Mouse (Mus musculus): ENCODE data around the gene Ryr1.
"Not testable (repeated sequence)": the region's sequence is repeated elsewhere in the genome, so short reads cannot be mapped to it uniquely, and the experiment has no call there.

The Ryr1 gene

GRCm38 (mm10) chr7:29075208-29075607, 49.8 kb downstream of the Ryr1 start:
- DNase-seq: no peak

- peak in 1 of 2 experiments; percentile 58 for DNase-seq
These were observed 52.3 kb downstream of the Ryr1 start for GRCm38 (mm10) chr7:29072689-29073088.

GRCm38 (mm10) chr7:29071169-29071891, 53.6 kb downstream of the Ryr1 start:
- DNase-seq: no peak

DNA sequence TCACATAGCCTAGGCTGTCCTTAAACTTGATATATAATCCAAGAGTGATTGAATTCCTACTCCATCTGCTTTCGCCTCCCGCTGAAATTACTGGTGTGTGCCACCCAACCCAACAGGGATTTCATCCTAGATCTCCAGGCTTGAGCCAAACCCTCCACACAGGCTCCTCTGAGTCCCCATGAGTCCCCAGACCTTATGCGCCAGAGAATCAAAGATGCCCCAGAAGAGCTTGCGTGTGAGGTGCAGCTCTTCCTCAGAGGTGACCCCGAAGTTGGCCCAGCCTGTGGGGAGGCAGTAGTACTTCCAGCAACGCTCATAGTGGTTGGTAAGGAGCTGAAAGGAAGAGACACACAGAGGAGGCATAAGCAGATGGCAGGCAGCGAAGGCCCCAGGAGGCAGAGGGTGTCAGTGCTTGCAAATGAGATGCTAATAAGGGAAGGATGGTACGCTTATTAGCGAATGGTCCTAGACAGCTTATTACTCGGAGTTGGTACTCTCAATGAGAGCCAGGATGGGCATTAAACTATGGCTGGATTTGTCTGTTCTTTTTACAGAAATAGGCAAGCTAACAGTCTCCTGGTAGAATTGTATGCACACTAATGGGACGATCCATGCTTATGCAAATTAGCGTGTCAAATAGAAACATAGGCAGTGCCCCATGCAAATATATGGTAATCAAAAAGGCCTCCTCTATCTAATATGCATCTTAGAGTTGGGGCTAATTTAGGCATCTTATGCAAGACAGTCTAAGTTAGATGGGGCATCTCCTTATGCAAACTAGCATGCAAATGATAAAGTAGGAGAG, 54.4 kb downstream of the Ryr1 start:
- DNase-seq: no peak

DNA sequence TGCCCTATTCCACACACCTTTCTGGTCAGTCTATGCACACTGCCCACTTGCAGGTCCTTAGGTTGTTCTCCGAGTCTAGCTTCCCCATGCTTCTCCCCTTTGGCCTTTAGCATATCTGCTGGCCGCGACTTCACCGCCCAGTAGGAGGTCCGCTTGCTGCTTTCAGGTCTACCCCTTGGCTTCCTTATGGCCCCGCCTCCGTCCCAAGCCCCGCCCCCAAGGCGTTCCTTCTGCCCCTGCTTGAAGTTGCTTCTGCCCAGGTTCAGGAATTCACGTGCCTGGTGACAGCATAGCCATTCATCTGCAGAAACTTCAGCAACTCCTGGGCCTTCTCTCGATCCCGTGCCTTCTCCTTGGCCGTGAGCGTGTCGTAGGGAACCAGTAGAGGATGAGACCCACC, 57.2 kb downstream of the Ryr1 start:
- peak; percentile 43 to 76 for DNase-seq

DNA sequence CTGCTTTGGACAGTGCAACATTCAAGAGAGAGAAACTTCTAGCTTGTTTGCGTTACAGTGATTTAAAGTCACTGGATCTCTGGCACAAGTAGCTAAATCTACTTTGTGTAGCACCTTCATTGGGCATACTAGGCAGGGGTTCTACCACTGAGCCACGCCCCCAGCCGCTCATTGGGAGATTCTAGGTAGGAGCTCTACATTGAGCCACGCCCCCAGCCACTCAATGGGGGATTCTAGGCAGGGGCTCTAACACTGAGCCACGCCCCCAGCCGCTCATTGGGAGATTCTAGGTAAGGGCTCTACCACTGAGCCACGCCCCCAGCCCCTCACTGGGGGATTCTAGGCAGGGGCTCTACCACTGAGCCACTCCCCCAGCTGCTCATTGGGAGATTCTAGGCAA, 61.5 kb downstream of the Ryr1 start:
- not testable (repeated sequence) for DNase-seq

DNA sequence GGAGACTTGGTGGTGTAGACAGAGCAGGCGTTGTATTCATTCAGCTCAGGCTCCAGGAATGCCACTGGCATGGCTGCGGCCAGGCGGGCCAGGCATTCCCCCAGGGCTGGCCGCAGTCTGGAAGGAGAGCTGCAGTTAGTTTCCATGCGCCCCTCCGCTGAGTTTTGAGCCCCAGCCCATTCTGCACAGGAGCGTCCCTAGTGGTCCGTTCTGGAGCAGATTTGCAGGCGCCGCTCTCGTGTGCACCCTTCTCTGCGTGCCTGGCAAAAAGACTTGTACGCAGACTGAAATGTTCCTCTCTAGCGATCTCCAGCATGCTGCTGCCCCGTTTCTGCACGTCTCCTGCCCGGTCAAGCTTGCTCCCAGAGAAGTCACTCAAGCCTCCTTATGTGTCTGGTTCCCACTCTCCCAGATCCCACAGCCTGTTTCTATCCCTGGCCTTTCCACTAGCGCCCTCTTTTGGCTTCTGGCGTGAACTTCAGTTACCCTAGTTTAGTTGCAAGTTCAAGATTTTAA, 63.4 kb downstream of the Ryr1 start:
- DNase-seq: peak in 1 of 2 experiments; percentile 46

- no peak for DNase-seq
These were observed 65.5 kb downstream of the Ryr1 start for GRCm38 (mm10) chr7:29059445-29059844.

GRCm38 (mm10) chr7:29052821-29053220, 72.2 kb downstream of the Ryr1 start:
- DNase-seq: peak in 1 of 2 experiments; percentile 31

- DNase-seq: peak; percentile 20 to 48
These were observed 74.2 kb downstream of the Ryr1 start for GRCm38 (mm10) chr7:29050797-29051196.

DNA sequence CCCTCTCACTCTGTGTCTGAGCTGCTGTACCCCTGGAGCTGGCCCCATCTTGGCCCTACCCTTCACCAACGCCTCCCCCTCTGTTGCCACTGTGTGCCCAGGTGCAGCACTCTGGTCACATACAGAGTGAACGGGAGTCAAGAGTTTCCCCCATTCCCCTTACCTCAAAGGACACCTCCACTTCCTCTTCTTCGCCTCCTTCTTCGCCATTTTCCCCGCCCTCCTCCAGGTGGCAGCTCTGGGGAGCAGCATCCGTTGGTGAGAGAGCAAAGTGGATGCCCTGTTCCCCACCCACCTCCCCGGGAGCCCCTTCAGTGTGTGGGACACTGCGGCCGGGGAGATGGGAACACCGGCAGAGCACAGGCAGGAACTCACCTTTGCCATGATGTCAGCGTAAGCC, 76.4 kb downstream of the Ryr1 start:
- no peak for DNase-seq

DNA sequence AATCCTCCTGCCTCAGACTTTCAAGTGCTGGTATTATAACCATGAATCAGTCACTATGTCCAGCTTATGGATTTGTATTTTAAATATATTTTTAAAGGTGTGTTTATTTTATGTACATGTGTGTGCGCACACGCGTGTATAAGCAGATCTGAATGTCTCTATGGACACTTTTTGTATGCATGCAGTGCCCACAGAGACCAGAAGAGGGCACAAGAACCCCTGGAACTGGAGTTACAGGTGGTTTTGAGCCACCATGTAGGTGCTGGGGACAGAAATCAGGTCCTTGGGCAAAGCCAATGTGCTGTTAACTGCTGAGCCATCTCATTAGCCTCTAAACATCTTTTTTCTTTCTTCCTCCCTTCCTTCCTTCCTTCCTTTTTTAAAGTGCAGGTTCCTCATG, 76.9 kb downstream of the Ryr1 start:
- no peak for DNase-seq

DNA sequence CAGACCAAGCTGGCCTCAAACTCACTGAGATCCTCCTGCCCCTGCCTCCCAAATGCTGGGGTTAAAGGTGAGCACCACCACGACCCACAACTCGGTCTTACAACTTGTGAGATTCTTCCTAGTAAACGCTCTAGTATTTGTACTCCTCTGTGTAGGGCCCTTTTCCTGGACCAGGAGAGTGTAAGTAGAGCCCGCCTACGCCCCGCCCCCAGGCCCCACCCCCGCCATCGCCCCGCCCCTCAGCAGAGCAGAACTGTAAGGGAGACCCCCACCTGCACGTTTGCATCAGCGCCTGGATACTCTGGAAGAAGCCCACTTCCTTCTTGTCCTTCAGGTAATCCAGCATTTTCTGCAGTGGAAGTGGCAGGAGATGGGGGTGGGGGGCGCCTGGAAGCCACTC, 78.4 kb downstream of the Ryr1 start:
- no peak for DNase-seq

DNA sequence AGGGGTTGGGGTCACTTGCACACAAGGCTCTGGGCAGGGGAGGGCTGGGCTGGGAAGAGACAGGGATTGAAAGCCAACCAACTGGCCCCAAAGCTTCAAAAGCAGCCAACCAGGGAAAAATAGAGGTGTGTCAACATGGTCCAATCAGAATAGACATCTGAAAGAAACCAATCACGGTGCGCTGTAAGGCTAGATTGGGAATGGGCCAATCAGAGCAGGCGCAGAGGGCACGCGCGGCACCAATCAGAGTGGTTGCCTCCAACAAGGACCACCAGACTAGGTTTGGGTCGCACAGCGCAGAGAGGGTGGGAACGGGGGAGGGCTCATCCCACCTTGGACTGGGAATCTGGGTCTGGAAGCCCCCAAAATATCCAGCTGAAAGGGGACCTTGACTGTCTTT, 80.7 kb downstream of the Ryr1 start:
- DNase-seq: no peak

GRCm38 (mm10) chr7:29043674-29044057, 81.3 kb downstream of the Ryr1 start:
- DNase-seq: peak; percentile 8 to 18

DNA sequence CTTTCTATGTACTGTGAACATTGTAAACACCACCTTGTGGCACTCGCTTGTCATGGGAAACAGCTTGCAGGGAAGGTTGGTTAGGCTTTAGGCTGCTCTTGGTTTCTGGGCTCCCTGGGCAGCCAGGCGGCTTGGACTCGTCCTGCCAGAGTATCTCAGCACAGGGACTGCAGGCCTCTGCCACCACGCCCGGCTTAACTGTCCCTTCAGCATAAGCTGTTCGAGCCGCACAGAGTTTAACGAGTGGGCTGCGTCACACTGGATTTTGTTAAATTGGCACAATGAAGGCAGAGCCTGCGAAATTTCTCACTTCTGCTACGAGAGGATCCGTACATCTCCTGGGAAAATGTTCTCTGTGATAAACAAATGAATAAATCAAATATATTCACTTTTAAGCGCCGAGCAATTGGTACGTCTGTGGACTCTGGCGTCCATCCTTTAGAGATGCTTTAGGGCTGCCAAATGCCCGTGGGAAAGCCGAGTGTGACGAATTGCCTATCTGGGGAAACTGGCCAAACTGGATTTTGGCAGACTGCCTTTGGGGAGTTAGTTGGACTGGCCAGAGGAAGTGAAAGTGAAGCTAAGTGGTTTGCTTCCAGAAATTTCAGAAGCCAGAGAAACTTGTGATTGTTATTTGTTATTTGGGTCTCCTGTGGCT, 81.8 kb downstream of the Ryr1 start:
- DNase-seq: peak; percentile 79 to 82

- DNase-seq: no peak
These were observed 83.8 kb downstream of the Ryr1 start for GRCm38 (mm10) chr7:29041194-29041593.

DNA sequence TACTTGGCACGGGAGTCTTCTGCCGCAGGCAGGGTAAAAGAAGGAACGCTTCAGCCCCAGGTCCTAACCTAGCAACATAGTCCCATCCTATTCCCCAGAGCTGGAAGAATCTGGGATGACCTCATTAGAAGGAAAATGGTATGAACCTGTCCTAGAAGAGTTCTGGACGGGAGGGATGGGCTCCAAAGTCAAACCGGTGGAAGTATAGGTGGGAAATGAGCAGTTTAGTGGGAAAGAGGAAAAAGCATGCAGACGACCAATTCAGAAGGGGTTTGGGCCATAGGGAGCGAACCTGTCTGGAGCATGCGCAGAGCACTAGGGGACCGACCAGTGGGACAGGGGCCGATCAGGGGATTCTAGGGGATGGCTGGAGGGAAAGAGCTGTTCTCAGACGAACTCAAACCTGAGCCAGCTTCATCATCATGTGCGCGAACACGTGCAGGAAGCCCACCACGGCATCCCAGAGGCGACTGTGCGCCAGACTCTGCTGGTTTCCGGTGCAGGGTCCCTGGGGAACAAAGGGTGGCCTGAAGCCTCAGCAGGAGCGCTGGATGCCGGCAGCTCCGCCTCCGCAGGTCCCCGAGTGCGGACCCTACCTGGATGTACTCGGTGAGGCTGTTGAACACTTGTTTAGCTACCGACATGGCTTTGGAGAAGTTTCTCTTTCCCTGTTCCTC, 84.9 kb downstream of the Ryr1 start:
- peak in 1 of 2 experiments; percentile 31 for DNase-seq

DNA sequence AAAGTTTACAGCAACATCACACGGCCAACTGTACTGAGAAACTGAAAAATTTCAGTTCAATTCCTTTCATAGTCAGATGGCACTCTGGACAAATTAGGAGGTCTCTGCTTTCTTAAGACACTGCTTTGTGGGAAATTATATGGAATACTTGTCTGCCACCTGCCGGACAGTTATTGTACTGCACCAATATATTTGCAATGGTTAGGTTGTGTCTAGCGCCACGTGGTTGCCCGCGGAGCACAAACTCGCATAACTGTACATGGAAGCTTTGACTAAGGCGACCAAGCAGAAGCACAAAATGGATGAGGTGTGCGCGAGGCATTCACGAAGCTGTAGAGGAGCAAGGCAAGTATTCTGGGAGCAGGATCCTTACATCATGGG, 85.4 kb downstream of the Ryr1 start:
- DNase-seq: peak; percentile 84 to 91

DNA sequence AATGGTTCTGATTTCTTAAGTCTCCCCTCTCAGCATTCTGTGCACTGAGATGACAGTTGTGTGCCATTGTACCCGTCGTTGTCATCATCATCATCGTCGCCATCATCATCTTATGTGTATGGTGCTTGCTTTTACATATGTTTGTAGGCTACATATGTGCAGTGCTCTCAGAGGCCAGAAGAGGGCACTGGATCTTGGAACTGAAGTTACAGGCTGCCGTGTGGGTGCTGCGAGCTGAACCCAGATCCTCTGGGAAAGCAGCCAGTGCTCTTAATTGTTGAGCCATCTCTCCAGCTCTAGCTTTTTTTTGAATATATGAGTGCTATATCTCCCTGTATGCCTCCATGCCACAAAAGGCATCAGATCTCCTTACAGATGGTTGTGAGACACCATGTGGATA, 87.7 kb downstream of the Ryr1 start:
- DNase-seq: no peak

DNA sequence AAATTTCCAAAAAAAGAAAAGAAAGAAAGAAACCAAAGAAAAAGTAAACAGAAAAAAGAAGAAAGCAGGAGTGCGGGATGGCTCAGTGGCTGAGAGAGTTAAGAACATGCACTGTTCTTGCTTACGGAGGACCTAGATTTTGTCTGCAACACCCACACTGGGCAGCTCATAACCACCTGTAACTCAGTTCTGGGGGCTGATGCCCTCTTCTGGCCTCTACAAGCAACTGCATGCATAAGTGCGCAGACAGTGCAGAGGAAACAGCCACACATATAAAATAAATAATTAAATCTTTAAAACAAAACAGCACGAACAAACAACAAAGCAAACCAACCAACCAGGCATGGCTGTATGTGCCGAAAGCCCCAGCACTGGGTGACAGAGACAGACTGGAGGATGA, 92.3 kb downstream of the Ryr1 start:
- no peak for DNase-seq

DNA sequence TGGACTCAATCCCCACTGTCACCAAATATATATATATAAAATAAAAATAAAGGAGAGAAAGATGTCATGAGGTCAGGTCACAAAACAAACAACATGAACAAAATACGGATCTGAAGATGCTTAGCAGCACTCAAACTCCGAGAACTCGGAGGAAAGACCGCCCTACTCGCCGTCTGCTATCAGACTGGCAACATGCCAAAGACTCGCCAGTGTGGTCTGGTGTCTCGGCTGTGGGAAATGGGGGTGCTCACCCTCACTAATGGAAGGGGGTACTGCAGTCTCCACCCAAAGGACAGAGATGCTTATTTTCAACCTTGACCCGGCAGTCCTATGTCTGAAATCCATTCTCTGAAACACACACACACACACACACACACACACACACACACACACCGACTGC, 93.3 kb downstream of the Ryr1 start:
- no peak for DNase-seq

Measured in kidney, postnatal 36 days (tissue).